Mouse (Mus musculus): ENCODE measurements around the gene Zfp786. TPM values are rescaled to one million over a fixed set of nuclear protein-coding genes. Genes with fewer than 3 reads are reported as not detected.
A peak's percentile ranks its signal among the peaks of the same experiment; 100 is the strongest.

Zfp786 gene
- polyA plus RNA-seq, 1 experiment from 2014 or later, result 5.8 TPM

- Histone ChIP-seq H3K4me3 (no peak overlapping the region), H3K27ac (no peak overlapping the region), H3K9me3 (replicated peaks) (no peaks in the 10 kb centered on the region), H3K4me1 (peaks cover 12% of the 10 kb centered on the region), H3K27me3 (ENCODE audit: low read depth, poor library complexity, severe bottlenecking) (no peaks in the 10 kb centered on the region), H3K36me3 (peaks cover 27% of the 10 kb centered on the region)
- no peak for DNase-seq (ENCODE audit: low spot score)
- 85% methylated on average over 1 of the region's 1 CpGs for WGBS
Observed at GRCm38 (mm10) chr6:47816151-47816550, 14.5 kb downstream of the Zfp786 start.

- peak within 1 kb of the TSS; percentile 94 for H3K27ac ChIP-seq
- no peaks in the 10 kb centered on the region for H3K9me3 ChIP-seq (replicated peaks)
- peak; percentile 99 for DNase-seq (ENCODE audit: low spot score)
- H3K4me1 ChIP-seq, result peaks cover 27% of the 10 kb centered on the region
- peak within 1 kb of the TSS; percentile 87 for H3K4me3 ChIP-seq
- peaks cover 29% of the 10 kb centered on the region for H3K36me3 ChIP-seq
- H3K27me3 ChIP-seq (ENCODE audit: low read depth, poor library complexity, severe bottlenecking), result no peaks in the 10 kb centered on the region
- WGBS, result under 1% methylated on average over 44 of the region's 44 CpGs
Observed at GRCm38 (mm10) chr6:47813257-47813878, 17.3 kb downstream of the Zfp786 start, which contains the start of gene Pdia4. Gene Pdia4, minus strand, starts transcription at chr6:47813430.

GRCm38 (mm10) chr6:47812271-47812915 lies 18.3 kb downstream of the Zfp786 start:
- H3K27me3 ChIP-seq (ENCODE audit: low read depth, poor library complexity, severe bottlenecking), result no peaks in the 10 kb centered on the region
- peak; percentile 35 for DNase-seq (ENCODE audit: low spot score)
- peak overlapping the region; percentile 87 for H3K4me3 ChIP-seq
- peaks cover 27% of the 10 kb centered on the region for H3K4me1 ChIP-seq
- H3K27ac ChIP-seq, result peak overlapping the region; percentile 94
- H3K9me3 ChIP-seq (replicated peaks), result no peaks in the 10 kb centered on the region
- WGBS, result 1% methylated on average over 17 of the region's 17 CpGs
- H3K36me3 ChIP-seq, result peaks cover 34% of the 10 kb centered on the region

GRCm38 (mm10) chr6:47811324-47811723 lies 19.3 kb downstream of the Zfp786 start:
- Histone ChIP-seq H3K27me3 (ENCODE audit: low read depth, poor library complexity, severe bottlenecking) (no peaks in the 10 kb centered on the region), H3K27ac (peak overlapping the region; percentile 94), H3K36me3 (peaks cover 43% of the 10 kb centered on the region), H3K4me1 (peaks cover 27% of the 10 kb centered on the region), H3K4me3 (peak overlapping the region; percentile 87), H3K9me3 (replicated peaks) (no peaks in the 10 kb centered on the region)
- 66% methylated on average over 5 of the region's 5 CpGs for WGBS
- DNase-seq (ENCODE audit: low spot score), result no peak

- peaks cover 27% of the 10 kb centered on the region for H3K4me1 ChIP-seq
- 83% methylated on average over 2 of the region's 2 CpGs for WGBS
- H3K36me3 ChIP-seq, result peaks cover 55% of the 10 kb centered on the region
- no peaks in the 10 kb centered on the region for H3K9me3 ChIP-seq (replicated peaks)
- no peaks in the 10 kb centered on the region for H3K27me3 ChIP-seq (ENCODE audit: low read depth, poor library complexity, severe bottlenecking)
- H3K4me3 ChIP-seq, result peak overlapping the region; percentile 87; the same call in 1 of the 2 replicates
- no peak overlapping the region for H3K27ac ChIP-seq
- DNase-seq (ENCODE audit: low spot score), result no peak
Observed at GRCm38 (mm10) chr6:47810181-47810580, 20.5 kb downstream of the Zfp786 start.

- Histone ChIP-seq H3K4me1 (peaks cover 24% of the 10 kb centered on the region), H3K27me3 (ENCODE audit: low read depth, poor library complexity, severe bottlenecking) (no peaks in the 10 kb centered on the region), H3K27ac (no peak overlapping the region), H3K4me3 (no peak overlapping the region), H3K9me3 (replicated peaks) (no peaks in the 10 kb centered on the region), H3K36me3 (peaks cover 66% of the 10 kb centered on the region)
- no peak for DNase-seq (ENCODE audit: low spot score)
- whole genome bisulfite sequencing, result 91% methylated on average over 4 of the region's 4 CpGs
Observed at GRCm38 (mm10) chr6:47809053-47809452, 21.6 kb downstream of the Zfp786 start.

GRCm38 (mm10) chr6:47808545-47808944 lies 22.1 kb downstream of the Zfp786 start:
- 94% methylated on average over 5 of the region's 5 CpGs for WGBS
- Histone ChIP-seq H3K4me3 (no peak overlapping the region), H3K9me3 (replicated peaks) (no peaks in the 10 kb centered on the region), H3K4me1 (peaks cover 24% of the 10 kb centered on the region), H3K27ac (no peak overlapping the region), H3K36me3 (peaks cover 71% of the 10 kb centered on the region), H3K27me3 (ENCODE audit: low read depth, poor library complexity, severe bottlenecking) (no peaks in the 10 kb centered on the region)
- DNase-seq (ENCODE audit: low spot score), result no peak

- peaks cover 24% of the 10 kb centered on the region for H3K4me1 ChIP-seq
- H3K27ac ChIP-seq, result no peak overlapping the region
- H3K36me3 ChIP-seq, result peaks cover 82% of the 10 kb centered on the region
- WGBS, result 94% methylated on average over 2 of the region's 2 CpGs
- no peak overlapping the region for H3K4me3 ChIP-seq
- DNase-seq (ENCODE audit: low spot score), result no peak
- H3K27me3 ChIP-seq (ENCODE audit: low read depth, poor library complexity, severe bottlenecking), result no peaks in the 10 kb centered on the region
- no peaks in the 10 kb centered on the region for H3K9me3 ChIP-seq (replicated peaks)
Observed at GRCm38 (mm10) chr6:47807419-47807818, 23.2 kb downstream of the Zfp786 start.

- H3K36me3 ChIP-seq, result peaks cover 98% of the 10 kb centered on the region
- DNase-seq (ENCODE audit: low spot score), result no peak
- 90% methylated on average over 2 of the region's 2 CpGs for WGBS
- no peaks in the 10 kb centered on the region for H3K9me3 ChIP-seq (replicated peaks)
- no peak overlapping the region for H3K27ac ChIP-seq
- H3K4me1 ChIP-seq, result peaks cover 11% of the 10 kb centered on the region
- H3K27me3 ChIP-seq (ENCODE audit: low read depth, poor library complexity, severe bottlenecking), result no peaks in the 10 kb centered on the region
- H3K4me3 ChIP-seq, result no peak overlapping the region
Observed at GRCm38 (mm10) chr6:47805520-47805919, 25.1 kb downstream of the Zfp786 start.

GRCm38 (mm10) chr6:47799079-47799478 lies 31.6 kb downstream of the Zfp786 start:
- no peak overlapping the region for H3K4me3 ChIP-seq
- peaks cover 99% of the 10 kb centered on the region for H3K36me3 ChIP-seq
- peak; percentile 65 for DNase-seq (ENCODE audit: low spot score)
- H3K27me3 ChIP-seq (ENCODE audit: low read depth, poor library complexity, severe bottlenecking), result no peaks in the 10 kb centered on the region
- no peaks in the 10 kb centered on the region for H3K4me1 ChIP-seq
- H3K27ac ChIP-seq, result no peak overlapping the region
- 64% methylated on average over 6 of the region's 6 CpGs for WGBS
- no peaks in the 10 kb centered on the region for H3K9me3 ChIP-seq (replicated peaks)

- no peak overlapping the region for H3K4me3 ChIP-seq
- H3K27ac ChIP-seq, result no peak overlapping the region
- peaks cover 64% of the 10 kb centered on the region for H3K36me3 ChIP-seq
- H3K4me1 ChIP-seq, result no peaks in the 10 kb centered on the region; the same call in 1 of the 2 replicates
- no peaks in the 10 kb centered on the region for H3K27me3 ChIP-seq (ENCODE audit: low read depth, poor library complexity, severe bottlenecking)
- 77% methylated on average over 10 of the region's 10 CpGs for WGBS
- no peaks in the 10 kb centered on the region for H3K9me3 ChIP-seq (replicated peaks)
- DNase-seq (ENCODE audit: low spot score), result no peak
Observed at GRCm38 (mm10) chr6:47794106-47794830, 36.4 kb downstream of the Zfp786 start.

- Histone ChIP-seq H3K9me3 (replicated peaks) (no peaks in the 10 kb centered on the region), H3K27ac (no peak overlapping the region), H3K4me1 (peaks cover 9% of the 10 kb centered on the region), H3K4me3 (no peak overlapping the region), H3K27me3 (ENCODE audit: low read depth, poor library complexity, severe bottlenecking) (no peaks in the 10 kb centered on the region), H3K36me3 (peaks cover 54% of the 10 kb centered on the region)
- DNase-seq (ENCODE audit: low spot score), result no peak
- 84% methylated on average over 5 of the region's 5 CpGs for WGBS
Observed at GRCm38 (mm10) chr6:47793284-47793683, 37.4 kb downstream of the Zfp786 start.

GRCm38 (mm10) chr6:47792533-47792932 lies 38.1 kb downstream of the Zfp786 start:
- Histone ChIP-seq H3K4me3 (no peak overlapping the region), H3K27me3 (ENCODE audit: low read depth, poor library complexity, severe bottlenecking) (no peaks in the 10 kb centered on the region), H3K27ac (no peak overlapping the region), H3K36me3 (peaks cover 46% of the 10 kb centered on the region), H3K9me3 (replicated peaks) (no peaks in the 10 kb centered on the region), H3K4me1 (peaks cover 9% of the 10 kb centered on the region)
- WGBS, result 92% methylated on average over 2 of the region's 2 CpGs
- DNase-seq (ENCODE audit: low spot score), result no peak
